Mouse (Mus musculus): Measurements from ENCODE around the gene Mak. TPM values are rescaled to one million over a fixed set of nuclear protein-coding genes. Genes with fewer than 3 reads are reported as not detected.

Gene Mak
- polyA plus RNA-seq, 1 experiment from 2014 or later = 0.39 TPM

GRCm38 (mm10) chr13:41103841-41104525 lies 24.5 kb upstream of the Mak start:
- H3K4me2 ChIP-seq (ENCODE audit: low read length) = no peak overlapping the region
- H3K27me3 ChIP-seq (replicated peaks; ENCODE audit: control insufficient read depth, insufficient read depth, low read length) = no peaks in the 10 kb centered on the region
- H3K4me1 ChIP-seq (replicated peaks; ENCODE audit: control insufficient read depth, insufficient read depth, low read length) = no peaks in the 10 kb centered on the region
- H3K9me3 ChIP-seq (ENCODE audit: control insufficient read depth, low read length) = no peaks in the 10 kb centered on the region
- WGBS = 68% methylated on average over 12 of the region's 12 CpGs
- no peaks in the 10 kb centered on the region for H3K36me3 ChIP-seq (ENCODE audit: control insufficient read depth, insufficient read depth, low read length)
- H3K9ac ChIP-seq (ENCODE audit: low read length) = no peak overlapping the region
- no peak overlapping the region for H3K4me3 ChIP-seq (ENCODE audit: low read depth, low read length)
- ATAC-seq (replicated peaks; ENCODE audit: low FRiP score, low TSS enrichment, low read depth) (no peak), DNase-seq (ENCODE audit: low spot score) (no peak)
- H3K27ac ChIP-seq (ENCODE audit: low read depth) = no peak overlapping the region

- DNase-seq (ENCODE audit: low spot score) = no peak
- Histone ChIP-seq H3K27me3 (replicated peaks; ENCODE audit: control insufficient read depth, insufficient read depth, low read length) (no peaks in the 10 kb centered on the region), H3K27ac (ENCODE audit: low read depth) (no peak overlapping the region), H3K36me3 (ENCODE audit: control insufficient read depth, insufficient read depth, low read length) (no peaks in the 10 kb centered on the region), H3K4me3 (ENCODE audit: low read depth, low read length) (no peak overlapping the region), H3K9ac (ENCODE audit: low read length) (no peak overlapping the region), H3K4me2 (ENCODE audit: low read length) (no peak overlapping the region), H3K4me1 (replicated peaks; ENCODE audit: control insufficient read depth, insufficient read depth, low read length) (no peaks in the 10 kb centered on the region), H3K9me3 (ENCODE audit: control insufficient read depth, low read length) (no peaks in the 10 kb centered on the region)
- WGBS = 95% methylated on average over 2 of the region's 2 CpGs
- ATAC-seq (replicated peaks; ENCODE audit: low FRiP score, low TSS enrichment, low read depth) = no peak
Measured at GRCm38 (mm10) chr13:41100031-41100430, 20.5 kb upstream of the Mak start.

- Histone ChIP-seq H3K4me3 (ENCODE audit: low read depth, low read length) (no peak overlapping the region), H3K9ac (ENCODE audit: low read length) (no peak overlapping the region), H3K36me3 (ENCODE audit: control insufficient read depth, insufficient read depth, low read length) (no peaks in the 10 kb centered on the region), H3K4me2 (ENCODE audit: low read length) (no peak overlapping the region), H3K27me3 (replicated peaks; ENCODE audit: control insufficient read depth, insufficient read depth, low read length) (no peaks in the 10 kb centered on the region), H3K4me1 (replicated peaks; ENCODE audit: control insufficient read depth, insufficient read depth, low read length) (no peaks in the 10 kb centered on the region), H3K27ac (ENCODE audit: low read depth) (no peak overlapping the region), H3K9me3 (ENCODE audit: control insufficient read depth, low read length) (no peaks in the 10 kb centered on the region)
- 88% methylated on average over 15 of the region's 15 CpGs for WGBS
- DNase-seq (ENCODE audit: low spot score) = no peak
- ATAC-seq (replicated peaks; ENCODE audit: low FRiP score, low TSS enrichment, low read depth) = no peak
Measured at GRCm38 (mm10) chr13:41098325-41098724, 18.8 kb upstream of the Mak start.

- Histone ChIP-seq H3K27ac (ENCODE audit: low read depth) (no peak overlapping the region), H3K36me3 (ENCODE audit: control insufficient read depth, insufficient read depth, low read length) (no peaks in the 10 kb centered on the region), H3K27me3 (replicated peaks; ENCODE audit: control insufficient read depth, insufficient read depth, low read length) (no peaks in the 10 kb centered on the region), H3K4me1 (replicated peaks; ENCODE audit: control insufficient read depth, insufficient read depth, low read length) (no peaks in the 10 kb centered on the region), H3K9me3 (ENCODE audit: control insufficient read depth, low read length) (no peaks in the 10 kb centered on the region), H3K4me3 (ENCODE audit: low read depth, low read length) (no peak overlapping the region), H3K4me2 (ENCODE audit: low read length) (no peak overlapping the region), H3K9ac (ENCODE audit: low read length) (no peak overlapping the region)
- DNase-seq (ENCODE audit: low spot score) = no peak
- WGBS = 53% methylated on average over 16 of the region's 16 CpGs
- no peak for ATAC-seq (replicated peaks; ENCODE audit: low FRiP score, low TSS enrichment, low read depth)
Measured at GRCm38 (mm10) chr13:41097324-41098058, 18.0 kb upstream of the Mak start.

- no peaks in the 10 kb centered on the region for H3K27me3 ChIP-seq (replicated peaks; ENCODE audit: control insufficient read depth, insufficient read depth, low read length)
- H3K4me3 ChIP-seq (ENCODE audit: low read depth, low read length) = no peak overlapping the region
- no peaks in the 10 kb centered on the region for H3K36me3 ChIP-seq (ENCODE audit: control insufficient read depth, insufficient read depth, low read length)
- no peak overlapping the region for H3K4me2 ChIP-seq (ENCODE audit: low read length)
- no peak overlapping the region for H3K27ac ChIP-seq (ENCODE audit: low read depth)
- H3K9me3 ChIP-seq (ENCODE audit: control insufficient read depth, low read length) = no peaks in the 10 kb centered on the region
- 84% methylated on average over 10 of the region's 10 CpGs for WGBS
- H3K9ac ChIP-seq (ENCODE audit: low read length) = no peak overlapping the region
- ATAC-seq (replicated peaks; ENCODE audit: low FRiP score, low TSS enrichment, low read depth) (no peak), DNase-seq (ENCODE audit: low spot score) (no peak)
- H3K4me1 ChIP-seq (replicated peaks; ENCODE audit: control insufficient read depth, insufficient read depth, low read length) = no peaks in the 10 kb centered on the region
Measured at GRCm38 (mm10) chr13:41094160-41094559, 14.7 kb upstream of the Mak start.

GRCm38 (mm10) chr13:41091271-41091670 lies 11.8 kb upstream of the Mak start:
- no peak overlapping the region for H3K4me2 ChIP-seq (ENCODE audit: low read length)
- 21% methylated on average over 10 of the region's 10 CpGs for WGBS
- no peak overlapping the region for H3K27ac ChIP-seq (ENCODE audit: low read depth)
- DNase-seq (ENCODE audit: low spot score) = no peak
- H3K27me3 ChIP-seq (replicated peaks; ENCODE audit: control insufficient read depth, insufficient read depth, low read length) = no peaks in the 10 kb centered on the region
- H3K36me3 ChIP-seq (ENCODE audit: control insufficient read depth, insufficient read depth, low read length) = no peaks in the 10 kb centered on the region
- no peak overlapping the region for H3K4me3 ChIP-seq (ENCODE audit: low read depth, low read length)
- ATAC-seq (replicated peaks; ENCODE audit: low FRiP score, low TSS enrichment, low read depth) = no peak
- no peaks in the 10 kb centered on the region for H3K4me1 ChIP-seq (replicated peaks; ENCODE audit: control insufficient read depth, insufficient read depth, low read length)
- no peak overlapping the region for H3K9ac ChIP-seq (ENCODE audit: low read length)
- H3K9me3 ChIP-seq (ENCODE audit: control insufficient read depth, low read length) = no peaks in the 10 kb centered on the region

GRCm38 (mm10) chr13:41088746-41089145 lies 9.2 kb upstream of the Mak start:
- Histone ChIP-seq H3K4me3 (ENCODE audit: low read depth, low read length) (no peak overlapping the region), H3K4me2 (ENCODE audit: low read length) (no peak overlapping the region), H3K4me1 (replicated peaks; ENCODE audit: control insufficient read depth, insufficient read depth, low read length) (no peaks in the 10 kb centered on the region), H3K27me3 (replicated peaks; ENCODE audit: control insufficient read depth, insufficient read depth, low read length) (no peaks in the 10 kb centered on the region), H3K27ac (ENCODE audit: low read depth) (no peak overlapping the region), H3K36me3 (ENCODE audit: control insufficient read depth, insufficient read depth, low read length) (no peaks in the 10 kb centered on the region), H3K9me3 (ENCODE audit: control insufficient read depth, low read length) (no peaks in the 10 kb centered on the region), H3K9ac (ENCODE audit: low read length) (no peak overlapping the region)
- no peak for ATAC-seq (replicated peaks; ENCODE audit: low FRiP score, low TSS enrichment, low read depth)
- no peak for DNase-seq (ENCODE audit: low spot score)

GRCm38 (mm10) chr13:41085140-41085539 lies 5.6 kb upstream of the Mak start:
- no peak overlapping the region for H3K9ac ChIP-seq (ENCODE audit: low read length)
- no peak overlapping the region for H3K4me2 ChIP-seq (ENCODE audit: low read length)
- ATAC-seq (replicated peaks; ENCODE audit: low FRiP score, low TSS enrichment, low read depth) (no peak), DNase-seq (ENCODE audit: low spot score) (no peak)
- H3K4me3 ChIP-seq (ENCODE audit: low read depth, low read length) = no peak overlapping the region
- no peaks in the 10 kb centered on the region for H3K36me3 ChIP-seq (ENCODE audit: control insufficient read depth, insufficient read depth, low read length)
- H3K27ac ChIP-seq (ENCODE audit: low read depth) = no peak overlapping the region
- WGBS = 23% methylated on average over 2 of the region's 2 CpGs
- H3K4me1 ChIP-seq (replicated peaks; ENCODE audit: control insufficient read depth, insufficient read depth, low read length) = no peaks in the 10 kb centered on the region
- no peaks in the 10 kb centered on the region for H3K27me3 ChIP-seq (replicated peaks; ENCODE audit: control insufficient read depth, insufficient read depth, low read length)
- no peaks in the 10 kb centered on the region for H3K9me3 ChIP-seq (ENCODE audit: control insufficient read depth, low read length)

GRCm38 (mm10) chr13:41084521-41084920 lies 5.0 kb upstream of the Mak start:
- Histone ChIP-seq H3K9ac (ENCODE audit: low read length) (no peak overlapping the region), H3K4me2 (ENCODE audit: low read length) (no peak overlapping the region), H3K9me3 (ENCODE audit: control insufficient read depth, low read length) (no peaks in the 10 kb centered on the region), H3K27me3 (replicated peaks; ENCODE audit: control insufficient read depth, insufficient read depth, low read length) (no peaks in the 10 kb centered on the region), H3K4me1 (replicated peaks; ENCODE audit: control insufficient read depth, insufficient read depth, low read length) (no peaks in the 10 kb centered on the region), H3K4me3 (ENCODE audit: low read depth, low read length) (no peak overlapping the region), H3K36me3 (ENCODE audit: control insufficient read depth, insufficient read depth, low read length) (no peaks in the 10 kb centered on the region), H3K27ac (ENCODE audit: low read depth) (no peak overlapping the region)
- DNase-seq (ENCODE audit: low spot score) (no peak), ATAC-seq (replicated peaks; ENCODE audit: low FRiP score, low TSS enrichment, low read depth) (no peak)
- WGBS = 84% methylated on average over 3 of the region's 3 CpGs
